Mouse (Mus musculus) C2C12 (cell line): ENCODE results near the gene Kcnt1. TPM values are rescaled to one million over a fixed set of nuclear protein-coding genes. Genes with fewer than 3 reads are reported as not detected.

Experiments used
- H3K27me3 ChIP-seq: one replicate; pipeline ENCODE4 v1.6.1; 2011; ENCODE audit not compliant: control insufficient read depth, insufficient read depth, insufficient read length
- H3K36me3 ChIP-seq: one replicate; pipeline ENCODE4 v1.6.1; 2011; ENCODE audit not compliant: control insufficient read depth, insufficient read depth
- H3K4me3 ChIP-seq: one replicate; pipeline ENCODE4 v1.5.1; 2011; ENCODE audit warnings: mild to moderate bottlenecking, control low read depth; ENCODE audit not compliant: poor library complexity, insufficient read depth, severe bottlenecking
- H3K79me2 ChIP-seq: one replicate; pipeline ENCODE4 v1.6.1; 2011; ENCODE audit not compliant: control insufficient read depth, insufficient read depth
- H3K79me3 ChIP-seq: one replicate; pipeline ENCODE4 v1.6.1; 2011; ENCODE audit warnings: low read depth, control low read depth
- H3ac ChIP-seq: one replicate; pipeline ENCODE3; 2011; ENCODE audit warnings: low read depth; ENCODE audit not compliant: control insufficient read depth, insufficient read length
- CEBPB ChIP-seq: IDR thresholded peaks from one replicate; pipeline ENCODE4 v1.6.1; 2011; ENCODE audit warnings: low read depth, mild to moderate bottlenecking, control low read depth, moderate library complexity
- CTCF ChIP-seq: IDR thresholded peaks from one replicate; pipeline ENCODE4 v1.5.1; 2011; ENCODE audit not compliant: control insufficient read depth, insufficient read depth, insufficient read length
- FOSL1 ChIP-seq: IDR thresholded peaks from one replicate; pipeline ENCODE4 v1.8.0; 2011; ENCODE audit warnings: mild to moderate bottlenecking, low read length; ENCODE audit not compliant: poor library complexity, insufficient read depth, severe bottlenecking
- MAX ChIP-seq: IDR thresholded peaks from one replicate; pipeline ENCODE4 v1.6.1; 2011; ENCODE audit warnings: mild to moderate bottlenecking, control low read depth
- MYOD1 ChIP-seq: IDR thresholded peaks from one replicate; pipeline ENCODE4 v1.6.1; 2011; ENCODE audit warnings: low read depth; ENCODE audit not compliant: control insufficient read depth, insufficient read length
- MYOG ChIP-seq: IDR thresholded peaks from one replicate; pipeline ENCODE4 v1.6.1; 2011; ENCODE audit not compliant: control insufficient read depth, insufficient read length; ENCODE audit errors: extremely low read depth
- USF1 ChIP-seq: IDR thresholded peaks from one replicate; pipeline ENCODE4 v1.6.1; 2011; ENCODE audit warnings: low read depth, mild to moderate bottlenecking, control low read depth, moderate library complexity
- polyA plus RNA-seq: library from polyadenylated mRNA; unstranded; fragments of >200 nt; fragmentation: generic; extraction: Trizol; gene quantifications from one replicate; pipeline ENCODE4 v1.2.1, GENCODE M21; 2012; ENCODE audit warnings: missing spikeins

Gene Kcnt1
- polyA plus RNA-seq, 1 experiment, result not detected

GRCm38 (mm10) chr2:25898970-25899369 is 35.4 kb downstream of the Kcnt1 start:
- Histone ChIP-seq H3K27me3 (peaks cover 84% of the 10 kb centered on the region), H3K4me3 (no peak overlapping the region), H3ac (no peak overlapping the region), H3K79me2 (no peaks in the 10 kb centered on the region), H3K79me3 (no peaks in the 10 kb centered on the region), H3K36me3 (no peaks in the 10 kb centered on the region)
- no peak for TF ChIP-seq CEBPB
- TF ChIP-seq MYOG, result no peak
- TF ChIP-seq USF1, result no peak
- TF ChIP-seq MYOD1, result no peak
- TF ChIP-seq FOSL1, result no peak
- TF ChIP-seq CTCF, result no peak
- TF ChIP-seq MAX, result no peak

DNA sequence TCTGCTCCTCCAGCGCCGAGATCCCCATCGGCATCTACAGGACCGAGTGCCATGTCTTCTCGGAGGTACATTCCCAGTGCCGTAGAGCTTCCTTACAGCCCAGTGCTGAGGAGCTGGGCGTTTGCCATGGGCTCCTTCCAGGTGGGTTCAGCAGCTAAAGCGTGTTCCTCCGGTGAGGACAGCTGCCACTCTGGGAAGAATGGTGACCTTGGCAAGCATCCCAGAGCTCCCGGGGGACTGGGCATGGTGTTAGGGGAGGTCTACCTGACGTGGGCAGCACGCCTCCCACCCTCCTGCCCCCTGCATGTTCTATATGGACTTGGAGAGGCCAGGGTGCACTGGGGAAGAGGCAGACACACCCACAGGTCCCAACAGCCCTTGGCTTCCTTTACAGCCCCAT is 46.3 kb downstream of the Kcnt1 start:
- Histone ChIP-seq H3K36me3 (no peaks in the 10 kb centered on the region), H3K27me3 (peaks cover 30% of the 10 kb centered on the region), H3K79me3 (no peaks in the 10 kb centered on the region), H3ac (no peak overlapping the region), H3K4me3 (no peak overlapping the region), H3K79me2 (no peaks in the 10 kb centered on the region)
- no peak for TF ChIP-seq FOSL1
- TF ChIP-seq MYOD1, result no peak
- no peak for TF ChIP-seq CEBPB
- TF ChIP-seq MYOG, result no peak
- no peak for TF ChIP-seq USF1
- no peak for TF ChIP-seq MAX
- TF ChIP-seq CTCF, result no peak

DNA sequence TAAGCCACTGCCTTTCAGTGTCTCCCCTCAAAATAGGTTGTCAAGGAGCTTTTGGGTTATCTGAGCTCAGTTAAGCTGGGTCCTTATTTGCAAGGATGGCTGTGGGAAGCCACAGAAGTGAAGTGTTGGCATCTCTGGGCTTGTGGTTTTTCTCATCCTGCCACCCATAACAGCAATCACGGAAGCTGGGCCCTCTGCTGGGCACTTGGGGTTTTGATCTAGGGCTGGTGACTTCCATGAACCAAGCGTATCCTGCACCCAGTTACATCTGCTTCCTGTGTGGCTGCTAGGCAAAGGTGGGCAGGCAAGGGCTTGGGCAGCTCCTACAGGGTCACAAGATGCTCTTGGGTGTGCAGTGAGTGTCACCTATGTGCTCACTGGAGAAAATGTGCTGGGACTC is 49.7 kb downstream of the Kcnt1 start:
- Histone ChIP-seq H3K79me2 (no peaks in the 10 kb centered on the region), H3K27me3 (peaks cover 7% of the 10 kb centered on the region), H3ac (no peak overlapping the region), H3K4me3 (no peak overlapping the region), H3K79me3 (no peaks in the 10 kb centered on the region), H3K36me3 (no peaks in the 10 kb centered on the region)
- TF ChIP-seq CTCF (no peak), MAX (no peak), USF1 (no peak), FOSL1 (no peak), CEBPB (no peak), MYOD1 (no peak), MYOG (no peak)

- Histone ChIP-seq H3K27me3 (no peaks in the 10 kb centered on the region), H3K4me3 (no peak overlapping the region), H3ac (no peak overlapping the region), H3K36me3 (no peaks in the 10 kb centered on the region), H3K79me3 (no peaks in the 10 kb centered on the region), H3K79me2 (no peaks in the 10 kb centered on the region)
- TF ChIP-seq CEBPB (no peak), MAX (no peak), USF1 (no peak), MYOG (no peak), CTCF (no peak), FOSL1 (no peak), MYOD1 (no peak)
Measured at GRCm38 (mm10) chr2:25914201-25914600, 50.7 kb downstream of the Kcnt1 start.

- TF ChIP-seq FOSL1 (no peak), MYOG (no peak), MAX (no peak), MYOD1 (no peak), USF1 (no peak), CTCF (no peak), CEBPB (no peak)
- H3K27me3 ChIP-seq, result no peaks in the 10 kb centered on the region
Measured at GRCm38 (mm10) chr2:25914821-25915220, 51.3 kb downstream of the Kcnt1 start.

DNA sequence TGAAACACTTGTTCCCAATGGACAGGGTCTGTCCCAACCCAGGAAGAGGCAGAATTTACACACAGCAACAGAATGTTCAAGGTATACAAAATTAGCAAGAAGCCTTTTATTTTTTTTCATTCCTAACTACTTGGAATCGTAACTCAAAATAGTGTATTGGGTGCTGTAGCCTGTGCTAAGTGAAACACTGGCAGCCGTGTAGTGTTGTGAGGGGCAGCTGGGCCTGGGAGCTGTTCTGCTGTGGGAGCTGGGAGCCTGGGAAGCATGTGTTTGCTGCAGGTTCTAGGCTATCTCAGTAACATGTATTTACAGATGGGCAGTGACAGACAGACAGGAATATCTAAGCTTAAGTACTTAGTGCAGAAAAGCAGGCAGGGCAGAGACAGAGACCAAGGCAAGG is 54.9 kb downstream of the Kcnt1 start:
- no peaks in the 10 kb centered on the region for H3K79me2 ChIP-seq
- H3K27me3 ChIP-seq, result no peaks in the 10 kb centered on the region
- TF ChIP-seq MYOD1, result no peak
- no peak for TF ChIP-seq FOSL1
- TF ChIP-seq CTCF, result no peak
- TF ChIP-seq USF1, result no peak
- TF ChIP-seq CEBPB, result no peak
- no peak for TF ChIP-seq MAX
- TF ChIP-seq MYOG, result no peak
- H3K36me3 ChIP-seq, result no peaks in the 10 kb centered on the region
- H3ac ChIP-seq, result no peak overlapping the region
- no peaks in the 10 kb centered on the region for H3K79me3 ChIP-seq
- no peak overlapping the region for H3K4me3 ChIP-seq

More at GRCm38 (mm10) chr2:25914821-25915220, 51.3 kb downstream of the Kcnt1 start:
- Histone ChIP-seq H3K79me2 (no peaks in the 10 kb centered on the region), H3K4me3 (no peak overlapping the region), H3K36me3 (no peaks in the 10 kb centered on the region), H3ac (no peak overlapping the region), H3K79me3 (no peaks in the 10 kb centered on the region)
